Mouse (Mus musculus): ENCODE data around the gene Eif4a2. TPM values are rescaled to one million over a fixed set of nuclear protein-coding genes. Genes with fewer than 3 reads are reported as not detected.
A peak's percentile ranks its signal among the peaks of the same experiment; 100 is the strongest.

Eif4a2 gene
- total and polyA plus RNA-seq, 3 experiments: 358 to 660 (median 475) TPM

DNA sequence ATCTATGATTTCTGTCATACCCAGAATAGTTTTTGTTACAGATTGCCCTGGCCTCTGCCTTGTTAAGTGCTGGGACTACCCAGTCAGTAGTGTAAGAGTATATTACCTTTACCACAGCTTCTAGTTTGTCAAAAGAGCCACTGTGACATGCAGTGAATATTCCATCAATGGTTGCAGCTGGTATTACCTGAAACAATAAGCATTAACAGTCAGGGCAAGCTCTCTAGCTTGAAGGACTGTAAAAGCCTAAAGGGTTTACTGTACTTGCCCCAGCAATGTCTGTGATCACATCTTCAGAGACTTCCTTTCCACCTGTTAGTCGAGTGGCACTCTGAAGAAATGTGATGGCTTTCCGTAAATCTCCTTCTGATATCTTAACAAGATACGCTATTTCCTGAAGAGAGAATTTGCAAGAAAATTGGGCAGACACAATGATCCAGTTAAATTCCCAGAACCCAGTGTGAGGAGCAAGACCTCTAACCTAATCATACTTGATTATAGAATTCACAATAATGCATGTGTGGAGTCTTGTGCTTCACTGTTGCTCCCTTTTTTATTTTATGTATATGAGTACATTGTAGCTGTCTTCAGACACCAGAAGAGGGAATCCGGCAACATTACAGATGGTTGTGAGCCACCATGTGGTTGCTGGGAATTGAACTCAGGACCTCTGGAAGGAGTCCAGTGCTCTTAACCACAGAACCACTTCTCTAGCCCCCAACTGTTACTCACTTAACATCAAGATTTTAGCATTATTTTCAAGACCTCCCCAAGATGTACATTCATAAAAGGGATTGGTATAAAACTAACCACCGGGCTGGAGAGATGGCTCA lies 7.3 kb downstream of the Eif4a2 start (continued):
- TF ChIP-seq E2F4 (IDR thresholded peaks at IDR 0.05; ENCODE audit: insufficient replicate concordance, low read depth, low read length): 0 out of 2 replicates have a peak, but pooled peaks have one; percentile 8
- peak; percentile 31 for TF ChIP-seq NELFE (IDR thresholded peaks at IDR 0.05; ENCODE audit: low read depth, low read length)
- TF ChIP-seq JUND (conservative IDR thresholded peaks at IDR 0.05; ENCODE audit: low read depth, low read length): no peak
- TF ChIP-seq POLR2A (IDR thresholded peaks at IDR 0.05; ENCODE audit: low read depth, low read length): no peak; the same call in none of the 2 replicates
- TF ChIP-seq ZMIZ1 (IDR thresholded peaks at IDR 0.05; ENCODE audit: low read depth, low read length): peak; percentile 97
- no peak for TF ChIP-seq MYC (IDR thresholded peaks at IDR 0.05; ENCODE audit: low read depth, low read length)
- TF ChIP-seq MXI1 (IDR thresholded peaks at IDR 0.05; ENCODE audit: low read depth, low read length): peak; percentile 41; the same call in 1 of the 2 replicates
- no peak for TF ChIP-seq MAZ (IDR thresholded peaks at IDR 0.05; ENCODE audit: low read depth, low read length)
- peak; percentile 51; the same call in 1 of the 2 replicates for TF ChIP-seq SIN3A (IDR thresholded peaks at IDR 0.05; ENCODE audit: low read length)
- TF ChIP-seq USF2 (conservative IDR thresholded peaks at IDR 0.05; ENCODE audit: low read depth, low read length): no peak; the same call in 1 of the 2 replicates
- TF ChIP-seq USF1 (IDR thresholded peaks at IDR 0.05; ENCODE audit: low read depth, low read length): no peak
- no peak for TF ChIP-seq GABPA (IDR thresholded peaks at IDR 0.05; ENCODE audit: insufficient replicate concordance, low read depth, low read length)
- TF ChIP-seq ZC3H11A (IDR thresholded peaks at IDR 0.05; ENCODE audit: low read depth, low read length): no peak
- TF ChIP-seq CTCF (conservative IDR thresholded peaks at IDR 0.05 in 1 of 2, IDR thresholded peaks at IDR 0.05 in 1 of 2; ENCODE audit: low read depth in 2 of 2, low read length in 2 of 2): no peak; a peak in 1 of 4 replicates
- peak; percentile 86 for TF ChIP-seq CHD2 (IDR thresholded peaks at IDR 0.05; ENCODE audit: low read length)
- TF ChIP-seq RAD21 (IDR thresholded peaks at IDR 0.05; ENCODE audit: low read depth, low read length): no peak
- no peak; the same call in 1 of the 2 replicates for TF ChIP-seq BHLHE40 (IDR thresholded peaks at IDR 0.05; ENCODE audit: low read depth, low read length)
- no peak for TF ChIP-seq TCF12 (IDR thresholded peaks at IDR 0.05; ENCODE audit: low read depth, low read length)
- no peak for TF ChIP-seq PAX5 (IDR thresholded peaks at IDR 0.05; ENCODE audit: low read length)
- TF ChIP-seq MAX (IDR thresholded peaks at IDR 0.05; ENCODE audit: low read length): no peak; the same call in 1 of the 2 replicates
- TF ChIP-seq ELF1 (IDR thresholded peaks at IDR 0.05; ENCODE audit: low read depth, low read length): no peak
- no peak for TF ChIP-seq EP300 (IDR thresholded peaks at IDR 0.05; ENCODE audit: low read length)

DNA sequence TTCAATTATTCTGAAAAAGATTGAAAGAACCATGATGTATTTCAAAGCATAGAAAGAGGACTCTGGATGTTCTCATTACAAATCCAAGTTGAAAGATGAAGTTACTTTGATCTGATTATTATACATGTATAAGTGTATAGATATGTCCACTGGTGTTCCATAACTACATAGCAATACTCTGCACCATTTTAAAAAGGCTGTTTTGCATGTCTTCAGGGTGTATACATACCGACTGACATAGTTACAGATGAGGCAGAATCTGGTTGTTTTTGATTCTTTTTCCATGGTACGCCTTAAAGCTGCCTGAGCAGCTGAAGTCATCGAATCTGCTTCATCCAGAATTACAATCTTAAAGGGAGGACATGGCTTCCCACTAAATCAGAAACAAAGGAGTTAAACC lies 8.2 kb downstream of the Eif4a2 start:
- Histone ChIP-seq H3K4me2 (ENCODE audit: insufficient read depth, low read depth, poor library complexity, severe bottlenecking) (no peak overlapping the region), H3K36me3 (replicated peaks in 1 of 2; ENCODE audit: control insufficient read depth in 1 of 2, insufficient read depth in 1 of 2, low read length in 1 of 2) (peaks cover 67 to 84% of the 10 kb centered on the region in 2 experiments), H3K27ac (ENCODE audit: insufficient read depth, low read depth) (no peak overlapping the region), H3K9ac (ENCODE audit: insufficient read depth, low read depth) (no peak overlapping the region), H3K79me2 (replicated peaks; ENCODE audit: control insufficient read depth, extremely low read depth, insufficient read depth, poor library complexity, severe bottlenecking) (peaks cover 33% of the 10 kb centered on the region), H3K4me3 (replicated peaks in 1 of 3; ENCODE audit: low read depth in 2 of 3, low read length in 2 of 3, poor library complexity in 1 of 3) (no peak overlapping the region), H3K4me1 (ENCODE audit: control insufficient read depth in 1 of 2, insufficient read depth in 2 of 2) (peaks cover 0 to 18% of the 10 kb centered on the region in 2 experiments; a peak in 2 of 4 replicates), H3K9me3 (replicated peaks; ENCODE audit: low read length) (no peaks in the 10 kb centered on the region), H3K27me3 (replicated peaks) (no peaks in the 10 kb centered on the region)
- dilution Hi-C loops (cut with MboI; ENCODE audit: extremely low pct_ligation_motif_present, extremely low pct_unique_long_range_greater_than_20kb, low sequenced_read_pairs): no loop called here
- DNase-seq (ENCODE audit: extremely low read depth): no peak
- TF ChIP-seq CHD2 (IDR thresholded peaks at IDR 0.05; ENCODE audit: low read length): 0 out of 2 replicates have a peak, but pooled peaks have one; percentile 53
- TF ChIP-seq NRF1 (IDR thresholded peaks at IDR 0.05; ENCODE audit: low read depth, low read length): no peak
- in situ Hi-C loops (cut with MboI; ENCODE audit: low pct_ligation_motif_present, low pct_unique_long_range_greater_than_20kb, low sequenced_read_pairs): no loop called here
